Mouse (Mus musculus) C2C12 (cell line): Measurements from ENCODE around the gene Obox1. TPM values are rescaled to one million over a fixed set of nuclear protein-coding genes. Genes with fewer than 3 reads are reported as not detected.
"Not testable (repeated sequence)": the region's sequence is repeated elsewhere in the genome, so short reads cannot be mapped to it uniquely, and the experiment has no call there.

ENCODE experiments used
- H3K27me3 ChIP-seq: one replicate; pipeline ENCODE4 v1.6.1; 2011; ENCODE audit not compliant: control insufficient read depth, insufficient read depth, insufficient read length
- H3K36me3 ChIP-seq: one replicate; pipeline ENCODE4 v1.6.1; 2011; ENCODE audit not compliant: control insufficient read depth, insufficient read depth
- H3K4me3 ChIP-seq: one replicate; pipeline ENCODE4 v1.5.1; 2011; ENCODE audit warnings: mild to moderate bottlenecking, control low read depth; ENCODE audit not compliant: poor library complexity, insufficient read depth, severe bottlenecking
- H3K79me2 ChIP-seq: one replicate; pipeline ENCODE4 v1.6.1; 2011; ENCODE audit not compliant: control insufficient read depth, insufficient read depth
- H3K79me3 ChIP-seq: one replicate; pipeline ENCODE4 v1.6.1; 2011; ENCODE audit warnings: low read depth, control low read depth
- H3ac ChIP-seq: one replicate; pipeline ENCODE3; 2011; ENCODE audit warnings: low read depth; ENCODE audit not compliant: control insufficient read depth, insufficient read length
- long read RNA-seq, 2 experiments: library from polyadenylated mRNA; unstranded; transcript quantifications; one replicate each; pipeline ENCODE4 v2.0.0; 2019 to 2020
- polyA plus RNA-seq: library from polyadenylated mRNA; unstranded; fragments of >200 nt; fragmentation: generic; extraction: Trizol; gene quantifications from one replicate; pipeline ENCODE4 v1.2.1, GENCODE M21; 2012; ENCODE audit warnings: missing spikeins

The Obox1 gene
- not detected for polyA plus RNA-seq
- long read RNA-seq, experiment 1: 0 reads
- long read RNA-seq, experiment 2: 0 reads

DNA sequence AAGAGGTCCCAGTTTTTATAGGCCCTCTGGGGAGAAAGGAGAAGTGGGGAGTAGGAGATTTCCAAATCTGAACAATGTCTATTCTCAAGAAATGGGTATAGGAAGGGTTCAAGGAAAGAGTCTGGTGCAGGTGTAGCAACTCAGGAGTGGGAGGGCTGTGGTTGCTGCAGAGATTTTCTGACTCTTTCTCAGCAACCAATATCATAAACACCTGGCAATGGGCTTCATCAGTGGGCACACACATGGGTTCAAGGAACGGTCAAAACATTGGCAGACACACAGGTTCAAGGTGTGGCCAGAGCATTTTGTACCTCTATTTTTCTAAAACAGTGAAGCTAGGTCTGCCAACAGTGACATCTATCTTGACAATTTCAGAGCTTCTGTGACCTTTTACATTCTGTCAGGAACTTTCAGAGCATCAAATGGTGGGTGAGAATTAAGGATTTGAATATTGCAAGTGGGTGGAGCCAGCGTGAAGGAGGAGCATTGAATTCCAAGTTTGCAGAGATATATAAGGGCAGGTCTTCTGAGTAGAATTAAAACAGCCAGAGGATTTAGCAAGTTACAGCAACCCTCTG lies at the start of gene Obox1, which contains the start of gene Obox2:
Obox1 (plus strand) TSS at position 528 of the 578 bp plus-strand sequence.
Obox2 (plus strand) TSS at position 301 of the 578 bp plus-strand sequence.
- not testable (repeated sequence) for H3ac ChIP-seq

GRCm38 (mm10) chr7:15399147-15399874 lies 10.6 kb downstream of the Obox1 start:
- not testable (repeated sequence) for H3ac ChIP-seq

More for the DNA sequence above, at the start of gene Obox1, which contains the start of gene Obox2:
- not testable (repeated sequence) for H3K79me2 ChIP-seq, H3K27me3 ChIP-seq, H3K4me3 ChIP-seq, H3K79me3 ChIP-seq, H3K36me3 ChIP-seq

DNA sequence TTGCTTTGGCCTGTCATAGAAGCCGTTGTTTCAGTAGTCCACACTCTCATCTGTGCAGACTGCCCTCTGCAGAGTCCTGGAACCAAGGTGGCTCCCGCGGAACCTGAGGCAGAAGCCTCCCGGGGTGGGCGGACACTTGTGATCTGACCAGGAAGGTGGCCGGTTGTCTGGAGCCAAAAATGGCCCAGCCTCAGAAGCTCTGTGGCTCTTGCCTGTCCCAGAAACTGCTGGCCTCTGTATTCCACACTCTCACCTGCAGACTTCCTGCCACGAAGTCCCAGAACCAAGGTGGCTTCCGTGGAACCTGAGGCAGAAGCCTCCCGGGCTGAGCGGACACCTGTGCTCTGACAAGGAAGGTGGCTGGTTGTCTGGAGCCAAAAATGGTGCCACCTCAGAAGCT lies 18.1 kb downstream of the Obox1 start:
- H3K4me3 ChIP-seq, H3K36me3 ChIP-seq, H3K27me3 ChIP-seq, H3ac ChIP-seq, H3K79me2 ChIP-seq, H3K79me3 ChIP-seq: not testable (repeated sequence)

More at GRCm38 (mm10) chr7:15399147-15399874, 10.6 kb downstream of the Obox1 start:
- not testable (repeated sequence) for H3K4me3 ChIP-seq, H3K36me3 ChIP-seq, H3K79me3 ChIP-seq, H3K27me3 ChIP-seq, H3K79me2 ChIP-seq

DNA sequence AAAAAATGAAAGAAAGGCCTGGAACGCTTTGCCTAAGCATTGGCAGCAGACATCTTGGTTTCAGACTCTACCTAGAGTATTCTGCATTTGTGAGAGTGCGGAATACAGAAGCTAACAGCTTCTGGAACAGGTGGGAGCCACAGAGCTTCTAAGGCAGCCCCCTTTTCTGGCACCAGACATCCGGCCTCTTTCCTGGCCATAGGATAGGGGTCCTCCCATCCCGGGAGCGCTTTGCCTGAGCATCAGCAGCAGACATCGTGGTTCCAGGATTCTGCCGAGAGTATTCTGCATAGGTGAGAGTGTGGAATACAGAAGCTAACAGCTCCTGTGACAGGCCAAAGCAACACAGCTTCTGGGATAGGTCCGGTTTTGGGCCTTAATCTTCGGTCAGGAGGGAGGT lies 29.3 kb downstream of the Obox1 start:
- not testable (repeated sequence) for H3K79me3 ChIP-seq, H3K36me3 ChIP-seq, H3K4me3 ChIP-seq, H3ac ChIP-seq, H3K79me2 ChIP-seq, H3K27me3 ChIP-seq

- not testable (repeated sequence) for H3K36me3 ChIP-seq, H3K27me3 ChIP-seq, H3K4me3 ChIP-seq, H3ac ChIP-seq, H3K79me2 ChIP-seq, H3K79me3 ChIP-seq
These were observed 36.8 kb downstream of the Obox1 start for GRCm38 (mm10) chr7:15425537-15425936.

- H3K36me3 ChIP-seq, H3K4me3 ChIP-seq, H3K79me2 ChIP-seq, H3K27me3 ChIP-seq, H3ac ChIP-seq, H3K79me3 ChIP-seq: not testable (repeated sequence)
These were observed 120.7 kb downstream of the Obox1 start for GRCm38 (mm10) chr7:15509411-15509810.

Other genes starting within 250 kb of the Obox1 start
- gene Obox2, start 227 bp upstream of the Obox1 start, polyA plus RNA-seq: not detected